Mouse (Mus musculus) CD4-positive helper T cell, adult 2 months (primary cell): ENCODE results near the gene Slc4a11.

Experiments
- DNase-seq: peaks from one replicate; pipeline ENCODE4 v3.0.0-alpha.2; 2012; ENCODE audit warnings: low read depth, missing footprints, low spot score

Slc4a11 gene

GRCm38 (mm10) chr2:130697153-130697810 is at the start of gene Slc4a11:
TSS of gene Slc4a11 (minus strand) at chr2:130697519.
- DNase-seq = peak; percentile 65

- DNase-seq = no peak
Observed at GRCm38 (mm10) chr2:130743576-130743975, 46.3 kb upstream of the Slc4a11 start.

- DNase-seq = no peak
Observed at GRCm38 (mm10) chr2:130740096-130740495, 42.8 kb upstream of the Slc4a11 start.

- DNase-seq = no peak
Observed at GRCm38 (mm10) chr2:130738019-130738418, 40.7 kb upstream of the Slc4a11 start.

GRCm38 (mm10) chr2:130735281-130735680 is 38.0 kb upstream of the Slc4a11 start:
- no peak for DNase-seq

GRCm38 (mm10) chr2:130733444-130733843 is 36.1 kb upstream of the Slc4a11 start:
- DNase-seq = peak; percentile 60

GRCm38 (mm10) chr2:130731855-130732254 is 34.5 kb upstream of the Slc4a11 start:
- no peak for DNase-seq

GRCm38 (mm10) chr2:130730746-130731145 is 33.4 kb upstream of the Slc4a11 start:
- no peak for DNase-seq

GRCm38 (mm10) chr2:130728906-130729585 is 31.7 kb upstream of the Slc4a11 start:
- DNase-seq = no peak

- no peak for DNase-seq
Observed at GRCm38 (mm10) chr2:130727752-130728151, 30.4 kb upstream of the Slc4a11 start.

- no peak for DNase-seq
Observed at GRCm38 (mm10) chr2:130724369-130724768, 27.1 kb upstream of the Slc4a11 start.

- DNase-seq = no peak
Observed at GRCm38 (mm10) chr2:130717951-130718350, 20.6 kb upstream of the Slc4a11 start.

GRCm38 (mm10) chr2:130707057-130707456 is 9.7 kb upstream of the Slc4a11 start:
- no peak for DNase-seq

- DNase-seq = no peak
Observed at GRCm38 (mm10) chr2:130706602-130707001, 9.3 kb upstream of the Slc4a11 start.

- no peak for DNase-seq
Observed at GRCm38 (mm10) chr2:130705178-130705577, 7.9 kb upstream of the Slc4a11 start.

GRCm38 (mm10) chr2:130704040-130705001 is 7.0 kb upstream of the Slc4a11 start:
- no peak for DNase-seq

GRCm38 (mm10) chr2:130697821-130698266 is 525 bp upstream of the Slc4a11 start:
- DNase-seq = no peak

GRCm38 (mm10) chr2:130696700-130697152 is 593 bp downstream of the Slc4a11 start:
- DNase-seq = peak; percentile 47

- DNase-seq = no peak
Observed at GRCm38 (mm10) chr2:130693563-130693962, 3.8 kb downstream of the Slc4a11 start.

GRCm38 (mm10) chr2:130689011-130689410 is 8.3 kb downstream of the Slc4a11 start:
- no peak for DNase-seq

GRCm38 (mm10) chr2:130685426-130685825 is 11.9 kb downstream of the Slc4a11 start:
- no peak for DNase-seq

- no peak for DNase-seq
Observed at GRCm38 (mm10) chr2:130681531-130681930, 15.8 kb downstream of the Slc4a11 start.
